Mouse (Mus musculus): ENCODE results near the gene Kcnk15. TPM values are rescaled to one million over a fixed set of nuclear protein-coding genes. Genes with fewer than 3 reads are reported as not detected.

Gene Kcnk15
- total RNA-seq, 2 experiments from 2014 or later: 0.30 to 0.63 TPM

Other genes with a start within 250 kb of the Kcnk15 start
- 100 to 1,000 TPM; 223 to 236 TPM for gene Serinc3, start 208.5 kb upstream of the Kcnk15 start, total RNA-seq (2021)
- gene Pkig, start 195.3 kb upstream of the Kcnk15 start, total RNA-seq (2021): 100 to 1,000 TPM; 130 to 132 TPM
- under 1 TPM; 0.70 to 0.80 TPM for gene Ada, start 103.4 kb upstream of the Kcnk15 start, total RNA-seq (2021)
- not detected for gene Ccn5, start 32.8 kb upstream of the Kcnk15 start, total RNA-seq (2021)
- 10 to 100 TPM; 85.6 TPM for gene Rims4, start 65.0 kb downstream of the Kcnk15 start, total RNA-seq (2021)
- gene Ywhab, start 141.3 kb downstream of the Kcnk15 start, total RNA-seq (2021): 100 to 1,000 TPM; 469 to 487 TPM
- gene Pabpc1l, start 171.8 kb downstream of the Kcnk15 start, total RNA-seq (2021): 1 to 10 TPM in 1 of 2 experiments, under 1 TPM in 1; 0.51 to 1.3 TPM
- 10 to 100 TPM; 37.9 to 41.2 TPM for gene Stk4, start 216.7 kb downstream of the Kcnk15 start, total RNA-seq (2021)
- gene Tomm34, start 217.5 kb downstream of the Kcnk15 start, total RNA-seq (2021): 10 to 100 TPM; 88.4 to 88.7 TPM

Measured in left cerebral cortex, adult 18-20 months (tissue).